In the genomic region with DNA sequence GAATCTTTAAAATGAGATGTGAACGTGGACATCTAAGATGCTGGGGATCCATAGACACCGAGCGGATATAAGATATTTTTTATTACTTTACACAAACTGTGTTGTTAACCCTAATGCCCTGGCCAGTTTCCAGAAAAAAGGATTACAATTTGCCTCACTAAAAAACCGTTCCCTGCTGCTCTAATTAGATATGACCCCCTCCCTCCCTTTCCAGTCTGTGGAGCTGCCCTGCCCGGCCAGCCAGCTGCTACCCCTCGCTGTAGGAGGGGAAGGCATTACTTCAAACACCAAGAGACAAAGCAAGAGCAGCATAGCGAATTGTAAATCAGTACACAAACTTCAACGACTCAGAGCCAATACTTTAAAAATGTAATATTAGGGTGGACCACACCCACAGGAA, we compare ENCODE assay signal across 17 mouse cellular contexts. TPM values are rescaled to one million over a fixed set of nuclear protein-coding genes. Genes with fewer than 3 reads are reported as not detected.
DNase-seq lines count a peak whose midpoint lies in the region; ATAC-seq and TF ChIP-seq lines count a peak whose summit lies in the region.
"Had no signal": no experiment of that assay in that cellular context is flagged by ENCODE, and none has a peak within 500 bp of the region (broad histone marks: within the 10 kb centered on the region; RNA-seq: fewer than 3 reads in every experiment).

No protein-coding gene starts in this region.

- ATAC-seq in kidney, postnatal 0 days (replicated peaks; ENCODE audit: low FRiP score, low read depth) = no peak
- ATAC-seq in forebrain, embryonic 14.5 days = peak; percentile 57
- peak; percentile 61 for ATAC-seq in midbrain, embryonic 11.5 days (ENCODE audit: low FRiP score)
- ATAC-seq: lung, postnatal 0 days had no signal

- no peaks in the 10 kb centered on the region for H3K4me1 ChIP-seq in kidney, postnatal 0 days (replicated peaks; ENCODE audit: insufficient read depth, low read length)
- H3K4me1 ChIP-seq in forebrain, embryonic 14.5 days (ENCODE audit: control insufficient read depth, insufficient read depth, low read length) = peaks cover 47% of the 10 kb centered on the region
- H3K4me1 ChIP-seq in midbrain, embryonic 11.5 days (ENCODE audit: control insufficient read depth, insufficient read depth, low read length) = peaks cover 49% of the 10 kb centered on the region

- H3K27me3 ChIP-seq in kidney, postnatal 0 days (ENCODE audit: insufficient read depth, low read length) = no peaks in the 10 kb centered on the region
- no peaks in the 10 kb centered on the region for H3K27me3 ChIP-seq in forebrain, embryonic 14.5 days (replicated peaks; ENCODE audit: control insufficient read depth, insufficient read depth, low read length)
- no peaks in the 10 kb centered on the region for H3K27me3 ChIP-seq in midbrain, embryonic 11.5 days (ENCODE audit: control insufficient read depth, insufficient read depth, low read length)
- H3K27me3 ChIP-seq: limb, embryonic 13.5 days had no signal

- peak; percentile 14 for DNase-seq in kidney, postnatal 0 days (ENCODE audit: low spot score)
- no peak for DNase-seq in kidney, postnatal 10 days
- peak; percentile 40 for DNase-seq in embryo, embryonic 10.5 days (ENCODE audit: low spot score)
- DNase-seq in forebrain, embryonic 14.5 days (ENCODE audit: low spot score) = peak; percentile 86
- DNase-seq in midbrain, embryonic 11.5 days (ENCODE audit: low spot score, missing footprints) = no peak
- no peak for DNase-seq in adipocyte (ENCODE audit: low spot score)
- DNase-seq in heart, adult 18-20 months = no peak
- no peak for DNase-seq in thymus, postnatal 36 days
- DNase-seq: adrenal gland, postnatal 14 days; heart, adult 2 months; heart, postnatal 14 days; kidney, adult 11 months; right cerebral cortex, postnatal 25 days; thymus, adult 2 months had no signal

- no peaks in the 10 kb centered on the region for H3K9me3 ChIP-seq in kidney, postnatal 0 days (replicated peaks; ENCODE audit: low read length)
- H3K9me3 ChIP-seq in forebrain, embryonic 14.5 days (replicated peaks; ENCODE audit: control insufficient read depth, low read length) = no peaks in the 10 kb centered on the region
- H3K9me3 ChIP-seq in midbrain, embryonic 11.5 days (ENCODE audit: control insufficient read depth, low read length) = no peaks in the 10 kb centered on the region
- H3K9me3 ChIP-seq: limb, embryonic 13.5 days had no signal

- H3K27ac ChIP-seq in kidney, postnatal 0 days = no peak overlapping the region
- H3K27ac ChIP-seq in forebrain, embryonic 14.5 days (ENCODE audit: low read depth, low read length) = peak overlapping the region; percentile 39; the same call in 1 of the 2 replicates
- peak overlapping the region; percentile 56 for H3K27ac ChIP-seq in midbrain, embryonic 11.5 days (ENCODE audit: low read depth, low read length)
- H3K27ac ChIP-seq: heart, adult 2 months; limb, embryonic 13.5 days had no signal

- TF ChIP-seq CTCF in kidney, postnatal 0 days (IDR thresholded peaks at IDR 0.05; ENCODE audit: low read depth) = no peak

- H3K4me3 ChIP-seq in kidney, postnatal 0 days (replicated peaks; ENCODE audit: low read depth, low read length) = no peak overlapping the region
- H3K4me3 ChIP-seq in forebrain, embryonic 14.5 days (ENCODE audit: low read depth, low read length) = no peak overlapping the region
- H3K4me3 ChIP-seq in midbrain, embryonic 11.5 days (ENCODE audit: low read depth, low read length) = no peak overlapping the region
- H3K4me3 ChIP-seq: erythroblast, embryonic 14.5 days; heart, adult 2 months; limb, embryonic 13.5 days had no signal

- no peaks in the 10 kb centered on the region for H3K36me3 ChIP-seq in kidney, postnatal 0 days (ENCODE audit: insufficient read depth, low read length)
- no peaks in the 10 kb centered on the region for H3K36me3 ChIP-seq in forebrain, embryonic 14.5 days (ENCODE audit: control insufficient read depth, insufficient read depth, low read length)
- H3K36me3 ChIP-seq in midbrain, embryonic 11.5 days (ENCODE audit: control insufficient read depth, insufficient read depth, low read length) = no peaks in the 10 kb centered on the region
- H3K36me3 ChIP-seq: limb, embryonic 13.5 days had no signal

- H3K9ac ChIP-seq in kidney, postnatal 0 days (ENCODE audit: low read depth, low read length) = no peak overlapping the region
- no peak overlapping the region for H3K9ac ChIP-seq in forebrain, embryonic 14.5 days (ENCODE audit: low read length)
- H3K9ac ChIP-seq in midbrain, embryonic 11.5 days (ENCODE audit: low read length) = no peak overlapping the region
- H3K9ac ChIP-seq: limb, embryonic 13.5 days had no signal

- 20% methylated on average over 8 of the region's 8 CpGs for WGBS in kidney, postnatal 0 days
- 5% methylated on average over 8 of the region's 8 CpGs for WGBS in forebrain, embryonic 14.5 days
- WGBS in midbrain, embryonic 11.5 days = 19% methylated on average over 8 of the region's 8 CpGs

- H3K4me2 ChIP-seq in kidney, postnatal 0 days (ENCODE audit: low read length) = no peak overlapping the region
- 0 out of 2 replicates have a peak overlapping the region, but pooled peaks have one; percentile 4 for H3K4me2 ChIP-seq in forebrain, embryonic 14.5 days (ENCODE audit: low read length)
- no peak overlapping the region for H3K4me2 ChIP-seq in midbrain, embryonic 11.5 days
- H3K4me2 ChIP-seq: limb, embryonic 13.5 days had no signal

RNA-seq across cellular contexts. Expression of gene Rnd3, which starts 58.9 kb away (rescaled TPM):
- polyA plus RNA-seq in kidney, postnatal 0 days (2015; fragmentation: Nextera tagmentation; extraction: Ambion mirVana) = 30.4 and 31.1 TPM in 2 replicates
- 191 and 206 TPM in 2 replicates for polyA plus RNA-seq in forebrain, embryonic 14.5 days (2014; fragmentation: Nextera tagmentation; extraction: Ambion mirVana)
- 338 and 393 TPM in 2 replicates for polyA plus RNA-seq in midbrain, embryonic 11.5 days (2014; fragmentation: Nextera tagmentation; extraction: Ambion mirVana)
- 10 to 100 TPM; 13.8 to 15.9 TPM for total RNA-seq in heart, adult 18-20 months (2021)
- polyA plus RNA-seq: erythroblast, embryonic 14.5 days had no signal

Comparison
In these comparisons a context has a peak if more than half of its experiments do, and no peak if none do; other contexts are left out.
1. DNase-seq: peak in kidney, postnatal 0 days (single experiment), embryo, embryonic 10.5 days (single experiment) and forebrain, embryonic 14.5 days (single experiment); none in kidney, postnatal 10 days (single experiment), midbrain, embryonic 11.5 days (single experiment), adipocyte (single experiment), heart, adult 18-20 months (0 of 2) and thymus, postnatal 36 days (0 of 2).